11 mouse cellular contexts compared by ENCODE assay signal in the genomic region with DNA sequence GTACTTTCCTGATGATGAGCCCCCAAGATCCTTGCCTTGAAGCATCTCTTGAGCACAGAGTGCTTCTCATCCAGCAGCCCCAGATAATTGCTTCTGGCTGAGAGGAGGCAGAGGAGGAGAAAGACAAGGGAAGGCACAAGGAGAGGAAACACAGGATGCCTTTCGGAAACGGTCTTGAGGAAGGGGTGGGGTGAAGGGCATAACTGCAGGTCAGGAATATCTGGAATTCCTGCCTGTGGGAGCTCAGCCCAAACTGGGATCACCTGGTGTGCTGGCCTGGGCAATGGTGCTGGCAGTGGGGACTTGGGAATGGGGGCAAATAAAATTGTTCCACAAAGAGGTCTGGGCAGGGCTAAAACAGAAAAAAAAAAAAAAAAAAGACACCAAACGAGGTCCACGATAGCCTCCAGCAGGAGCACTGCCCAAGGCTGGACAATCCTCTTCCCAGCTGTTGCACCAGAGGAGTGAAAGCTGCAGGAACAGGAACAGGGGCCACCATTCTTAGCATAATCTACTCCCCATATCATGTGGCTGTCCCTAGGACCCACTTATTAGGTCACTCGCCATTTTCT. TPM values are rescaled to one million over a fixed set of nuclear protein-coding genes. Genes with fewer than 3 reads are reported as not detected.
DNase-seq lines count a peak whose midpoint lies in the region; ATAC-seq and TF ChIP-seq lines count a peak whose summit lies in the region.
"Had no signal": no experiment of that assay in that cellular context is flagged by ENCODE, and none has a peak within 500 bp of the region (broad histone marks: within the 10 kb centered on the region; RNA-seq: fewer than 3 reads in every experiment).

No protein-coding gene starts in this region.

- no peak for TF ChIP-seq CTCF in gastrocnemius, adult 2 months (IDR thresholded peaks at IDR 0.05)

- no peaks in the 10 kb centered on the region for H3K9me3 ChIP-seq in kidney, embryonic 15.5 days (replicated peaks)
- H3K9me3 ChIP-seq in neural tube, embryonic 13.5 days = no peaks in the 10 kb centered on the region
- H3K9me3 ChIP-seq in neural tube, embryonic 15.5 days (replicated peaks) = no peaks in the 10 kb centered on the region

- peak overlapping the region; percentile 53 for H3K4me3 ChIP-seq in gastrocnemius, adult 2 months
- H3K4me3 ChIP-seq in kidney, embryonic 15.5 days (replicated peaks) = no peak overlapping the region
- H3K4me3 ChIP-seq in neural tube, embryonic 13.5 days = no peak overlapping the region
- H3K4me3 ChIP-seq in neural tube, embryonic 15.5 days (replicated peaks) = no peak overlapping the region

- peak; percentile 40 for DNase-seq in gastrocnemius, adult 2 months
- DNase-seq in gastrocnemius, adult 8-10 months (ENCODE audit: low spot score in 2 of 2) = no peak
- no peak for DNase-seq in kidney, adult 11 months
- no peak for DNase-seq in cerebellum, postnatal 25 days
- DNase-seq in left cerebral cortex, postnatal 25 days (ENCODE audit: low spot score in 2 of 2) = no peak
- DNase-seq: right cerebral cortex, postnatal 14 days had no signal

- ATAC-seq in kidney, embryonic 15.5 days (replicated peaks; ENCODE audit: low FRiP score) = no peak
- no peak for ATAC-seq in neural tube, embryonic 13.5 days (ENCODE audit: low read depth)
- ATAC-seq in neural tube, embryonic 15.5 days (ENCODE audit: low FRiP score) = no peak
- ATAC-seq: activated CD4-positive, CD25-positive, alpha-beta regulatory T cell, adult 4 months; inflammation-experienced regulatory T-cells, adult 6 months had no signal

- 33% methylated on average over 5 of the region's 5 CpGs for WGBS in kidney, embryonic 15.5 days
- 46% methylated on average over 5 of the region's 5 CpGs for WGBS in neural tube, embryonic 13.5 days
- WGBS in neural tube, embryonic 15.5 days = 51% methylated on average over 5 of the region's 5 CpGs

- H3K36me3 ChIP-seq in kidney, embryonic 15.5 days = no peaks in the 10 kb centered on the region
- H3K36me3 ChIP-seq in neural tube, embryonic 13.5 days = no peaks in the 10 kb centered on the region
- no peaks in the 10 kb centered on the region for H3K36me3 ChIP-seq in neural tube, embryonic 15.5 days

- H3K4me2 ChIP-seq in kidney, embryonic 15.5 days = no peak overlapping the region
- H3K4me2 ChIP-seq in neural tube, embryonic 13.5 days = no peak overlapping the region
- H3K4me2 ChIP-seq in neural tube, embryonic 15.5 days = no peak overlapping the region

- no peak overlapping the region for H3K9ac ChIP-seq in kidney, embryonic 15.5 days
- H3K9ac ChIP-seq in neural tube, embryonic 13.5 days = no peak overlapping the region
- no peak overlapping the region for H3K9ac ChIP-seq in neural tube, embryonic 15.5 days (replicated peaks)

- peaks cover 71% of the 10 kb centered on the region for H3K4me1 ChIP-seq in kidney, embryonic 15.5 days
- H3K4me1 ChIP-seq in neural tube, embryonic 13.5 days (replicated peaks) = peaks cover 59% of the 10 kb centered on the region
- H3K4me1 ChIP-seq in neural tube, embryonic 15.5 days = peaks cover 45% of the 10 kb centered on the region

- H3K27me3 ChIP-seq in kidney, embryonic 15.5 days = no peaks in the 10 kb centered on the region
- no peaks in the 10 kb centered on the region for H3K27me3 ChIP-seq in neural tube, embryonic 13.5 days
- H3K27me3 ChIP-seq in neural tube, embryonic 15.5 days (replicated peaks) = no peaks in the 10 kb centered on the region

- H3K27ac ChIP-seq in gastrocnemius, adult 2 months = peak overlapping the region; percentile 92
- peak overlapping the region; percentile 76 for H3K27ac ChIP-seq in kidney, embryonic 15.5 days
- H3K27ac ChIP-seq in neural tube, embryonic 13.5 days (replicated peaks) = peak overlapping the region; percentile 35; the same call in 1 of the 2 replicates
- H3K27ac ChIP-seq in neural tube, embryonic 15.5 days (replicated peaks) = no peak overlapping the region; the same call in 1 of the 2 replicates

- intact Hi-C loops in gastrocnemius, adult 2 months (cut with DNase I) = loop anchor here (5.0 kb wide), 1 partner anchor 41 kb away; a partner anchor contains a TSS
- intact Hi-C loops in left cerebral cortex, postnatal 25 days (cut with DNase I) = no loop called here

RNA-seq across cellular contexts. Expression of a gene that starts 43.7 kb away (rescaled TPM):
- 10 to 100 TPM; 18.1 to 28.4 TPM for total RNA-seq in gastrocnemius, adult 2 months (2021)
- total RNA-seq in gastrocnemius, adult 8-10 months (2022) = 10 to 100 TPM; 19.3 to 22.4 (median 20.8) TPM
- 3.5 and 3.6 TPM in 2 replicates for polyA plus RNA-seq in kidney, embryonic 15.5 days (2015; fragmentation: Nextera tagmentation; extraction: Ambion mirVana)
- 7.9 and 8.4 TPM in 2 replicates for polyA plus RNA-seq in neural tube, embryonic 13.5 days (2015; fragmentation: Nextera tagmentation; extraction: Ambion mirVana)
- 8.9 and 9.4 TPM in 2 replicates for polyA plus RNA-seq in neural tube, embryonic 15.5 days (2015; fragmentation: Nextera tagmentation; extraction: Ambion mirVana)
- 100 to 1,000 TPM; 275 to 292 TPM for total RNA-seq in left cerebral cortex, postnatal 25 days (2021)

Comparison
In these comparisons a context has a peak if more than half of its experiments do, and no peak if none do; other contexts are left out.
1. RNA of a gene that starts 43.7 kb away (total RNA-seq): 275 to 292 TPM in left cerebral cortex, postnatal 25 days; 18.1 to 28.4 TPM in gastrocnemius, adult 2 months and 19.3 to 22.4 TPM in gastrocnemius, adult 8-10 months; every median in the first group is over 4 times any median in the second.